Mouse (Mus musculus): ENCODE measurements around the gene Mlxipl. TPM values are rescaled to one million over a fixed set of nuclear protein-coding genes. Genes with fewer than 3 reads are reported as not detected.

The Mlxipl gene
- polyA plus RNA-seq, 1 experiment from 2014 or later: 9.6 TPM

GRCm38 (mm10) chr5:135080539-135080938, 9.2 kb upstream of the Mlxipl start:
- Histone ChIP-seq H3K9ac (no peak overlapping the region), H3K4me2 (no peak overlapping the region), H3K4me3 (replicated peaks) (no peak overlapping the region), H3K27me3 (peaks cover 33% of the 10 kb centered on the region), H3K4me1 (replicated peaks) (peaks cover 18% of the 10 kb centered on the region), H3K9me3 (replicated peaks) (no peaks in the 10 kb centered on the region), H3K27ac (replicated peaks) (no peak overlapping the region), H3K36me3 (replicated peaks) (no peaks in the 10 kb centered on the region)
- no peak for ATAC-seq (ENCODE audit: insufficient read depth)
- 64% methylated on average over 5 of the region's 5 CpGs for WGBS (ENCODE audit: insufficient replicate concordance)

- ATAC-seq (ENCODE audit: insufficient read depth): no peak
- Histone ChIP-seq H3K4me1 (replicated peaks) (no peaks in the 10 kb centered on the region), H3K4me2 (no peak overlapping the region), H3K9ac (no peak overlapping the region), H3K27ac (replicated peaks) (no peak overlapping the region), H3K36me3 (replicated peaks) (no peaks in the 10 kb centered on the region), H3K27me3 (peaks cover 59% of the 10 kb centered on the region), H3K9me3 (replicated peaks) (no peaks in the 10 kb centered on the region), H3K4me3 (replicated peaks) (no peak overlapping the region)
- WGBS (ENCODE audit: insufficient replicate concordance): 44% methylated on average over 4 of the region's 4 CpGs
Observed at GRCm38 (mm10) chr5:135086871-135087270, 2.8 kb upstream of the Mlxipl start.

DNA sequence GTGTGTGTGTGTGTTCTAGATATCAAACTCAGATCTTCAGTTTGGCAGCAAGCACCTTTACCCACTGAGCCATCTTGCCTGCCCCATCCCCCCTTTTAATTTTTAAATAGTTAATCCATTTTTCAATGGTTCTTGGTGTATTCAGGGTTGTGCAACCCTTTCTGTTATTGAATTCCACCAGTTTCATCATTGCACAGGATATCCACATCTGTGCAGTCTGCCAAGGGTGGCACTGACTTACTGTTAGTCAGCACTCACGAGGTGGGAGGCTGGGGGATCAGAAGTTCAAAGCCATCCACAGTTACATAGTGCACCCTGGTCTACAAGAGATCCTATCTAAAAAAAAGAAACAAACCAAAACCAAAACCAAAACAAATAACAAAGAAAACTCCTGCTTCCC, 11.3 kb downstream of the Mlxipl start:
- no peaks in the 10 kb centered on the region for H3K9me3 ChIP-seq (replicated peaks)
- no peaks in the 10 kb centered on the region for H3K36me3 ChIP-seq (replicated peaks)
- H3K9ac ChIP-seq: no peak overlapping the region
- no peak overlapping the region for H3K4me3 ChIP-seq (replicated peaks)
- peaks cover 17% of the 10 kb centered on the region for H3K27me3 ChIP-seq
- no peak overlapping the region for H3K4me2 ChIP-seq
- H3K27ac ChIP-seq (replicated peaks): no peak overlapping the region
- 23% methylated on average over 1 of the region's 1 CpGs for WGBS (ENCODE audit: insufficient replicate concordance)
- H3K4me1 ChIP-seq (replicated peaks): no peaks in the 10 kb centered on the region
- no peak for ATAC-seq (ENCODE audit: insufficient read depth)

- Histone ChIP-seq H3K27me3 (peaks cover 48% of the 10 kb centered on the region), H3K27ac (replicated peaks) (no peak overlapping the region), H3K9me3 (replicated peaks) (no peaks in the 10 kb centered on the region), H3K36me3 (replicated peaks) (no peaks in the 10 kb centered on the region), H3K4me1 (replicated peaks) (peaks cover 11% of the 10 kb centered on the region; the same call in 1 of the 2 replicates), H3K4me2 (no peak overlapping the region), H3K4me3 (replicated peaks) (no peak overlapping the region), H3K9ac (no peak overlapping the region)
- no peak for ATAC-seq (ENCODE audit: insufficient read depth)
- 51% methylated on average over 11 of the region's 11 CpGs for WGBS (ENCODE audit: insufficient replicate concordance)
Observed at GRCm38 (mm10) chr5:135103999-135104660, 14.4 kb downstream of the Mlxipl start.

GRCm38 (mm10) chr5:135106758-135107256, 17.1 kb downstream of the Mlxipl start:
- under 1% methylated on average over 48 of the region's 48 CpGs for WGBS (ENCODE audit: insufficient replicate concordance)
- Histone ChIP-seq H3K27me3 (peaks cover 73% of the 10 kb centered on the region), H3K4me3 (replicated peaks) (peak overlapping the region; percentile 52), H3K4me2 (peak overlapping the region; percentile 67), H3K4me1 (replicated peaks) (peaks cover 18% of the 10 kb centered on the region; the same call in 1 of the 2 replicates), H3K36me3 (replicated peaks) (no peaks in the 10 kb centered on the region), H3K27ac (replicated peaks) (peak overlapping the region; percentile 38; the same call in 1 of the 2 replicates), H3K9ac (peak overlapping the region; percentile 40; the same call in 1 of the 2 replicates), H3K9me3 (replicated peaks) (no peaks in the 10 kb centered on the region)
- ATAC-seq (ENCODE audit: insufficient read depth): peak; percentile 58

DNA sequence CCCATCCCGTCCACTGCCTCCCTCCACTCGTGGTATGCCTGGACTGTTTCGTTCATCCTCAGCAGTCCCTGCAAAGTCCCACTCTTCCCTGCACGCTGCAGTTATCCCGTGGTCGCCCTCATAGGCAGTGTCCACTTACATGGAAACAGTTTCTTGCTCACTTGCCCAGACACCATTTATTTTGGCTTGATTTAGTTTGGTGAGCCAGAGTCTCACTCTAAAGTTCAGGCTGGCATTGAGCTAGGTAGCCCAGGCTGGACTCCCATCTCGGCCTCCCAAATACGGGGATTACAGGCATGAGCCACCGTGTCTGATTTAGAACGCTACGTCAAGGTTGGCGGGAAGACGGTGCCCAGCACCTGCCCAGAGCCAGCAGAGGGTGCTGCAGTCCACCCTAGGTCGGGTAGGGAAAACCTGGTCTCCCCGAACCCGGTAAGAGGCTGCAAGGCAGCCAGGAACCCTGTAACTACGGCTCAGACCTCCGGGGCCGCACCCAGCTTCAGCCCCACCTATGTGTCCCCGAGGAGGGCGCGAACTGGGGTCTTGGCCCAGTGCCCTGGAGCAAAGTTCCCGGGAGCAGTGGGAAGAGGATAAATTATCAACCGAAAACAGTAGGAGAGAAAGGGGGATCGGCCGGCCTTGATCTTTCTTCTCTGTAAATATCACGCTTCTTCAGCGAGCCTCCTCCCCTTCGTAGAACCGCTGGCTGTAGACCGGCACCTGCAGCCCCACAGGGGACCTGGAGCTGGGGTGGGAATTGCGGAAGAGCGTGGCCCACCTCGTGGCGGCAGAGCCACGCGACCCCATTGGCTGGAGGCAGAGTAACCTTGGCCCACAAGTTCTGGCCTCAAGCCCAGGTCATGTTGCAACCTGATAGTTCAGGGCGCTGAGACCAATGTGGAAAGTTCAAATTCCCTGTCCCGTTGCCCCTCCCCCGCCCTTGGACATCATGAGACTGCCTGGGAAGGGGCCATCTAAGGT, 18.1 kb downstream of the Mlxipl start:
- peak; percentile 75 for ATAC-seq (ENCODE audit: insufficient read depth)
- Histone ChIP-seq H3K27ac (replicated peaks) (peak overlapping the region; percentile 60), H3K4me2 (peak overlapping the region; percentile 67), H3K27me3 (peaks cover 73% of the 10 kb centered on the region), H3K4me3 (replicated peaks) (peak overlapping the region; percentile 52), H3K9ac (peak overlapping the region; percentile 40; the same call in 1 of the 2 replicates), H3K9me3 (replicated peaks) (no peaks in the 10 kb centered on the region), H3K4me1 (replicated peaks) (peaks cover 18% of the 10 kb centered on the region; the same call in 1 of the 2 replicates), H3K36me3 (replicated peaks) (no peaks in the 10 kb centered on the region)
- WGBS (ENCODE audit: insufficient replicate concordance): 8% methylated on average over 40 of the region's 40 CpGs

- 44% methylated on average over 6 of the region's 6 CpGs for WGBS (ENCODE audit: insufficient replicate concordance)
- Histone ChIP-seq H3K27ac (replicated peaks) (no peak overlapping the region), H3K9me3 (replicated peaks) (no peaks in the 10 kb centered on the region), H3K4me3 (replicated peaks) (no peak overlapping the region), H3K9ac (no peak overlapping the region), H3K4me1 (replicated peaks) (peaks cover 18% of the 10 kb centered on the region; the same call in 1 of the 2 replicates), H3K4me2 (peak overlapping the region; percentile 43; the same call in 1 of the 2 replicates), H3K27me3 (peaks cover 78% of the 10 kb centered on the region), H3K36me3 (replicated peaks) (no peaks in the 10 kb centered on the region)
- no peak for ATAC-seq (ENCODE audit: insufficient read depth)
Observed at GRCm38 (mm10) chr5:135109017-135109416, 19.3 kb downstream of the Mlxipl start.

DNA sequence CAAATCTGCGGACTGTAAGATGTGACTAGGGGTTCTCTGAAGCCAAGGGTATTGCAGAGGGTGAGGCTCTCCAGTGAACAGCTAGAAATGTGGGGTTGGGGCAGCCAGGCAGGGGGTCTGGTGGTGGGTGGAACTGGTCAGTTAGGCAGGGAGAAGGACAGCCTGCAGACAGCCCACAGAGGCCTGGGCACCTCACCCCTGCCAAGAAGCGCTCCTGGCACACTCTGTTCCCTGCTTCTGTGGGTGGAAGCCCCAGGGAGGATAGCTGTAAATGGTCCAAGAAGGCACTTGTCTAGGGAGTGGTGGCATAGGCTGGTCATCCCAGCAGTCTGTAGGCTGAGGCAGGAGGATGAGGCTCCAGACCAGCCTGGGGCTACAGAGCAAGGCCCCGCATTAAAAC, 19.7 kb downstream of the Mlxipl start:
- Histone ChIP-seq H3K36me3 (replicated peaks) (no peaks in the 10 kb centered on the region), H3K27me3 (peaks cover 75% of the 10 kb centered on the region), H3K9ac (no peak overlapping the region), H3K9me3 (replicated peaks) (no peaks in the 10 kb centered on the region), H3K27ac (replicated peaks) (no peak overlapping the region), H3K4me1 (replicated peaks) (peaks cover 18% of the 10 kb centered on the region; the same call in 1 of the 2 replicates), H3K4me2 (no peak overlapping the region), H3K4me3 (replicated peaks) (no peak overlapping the region)
- WGBS (ENCODE audit: insufficient replicate concordance): 60% methylated on average over 3 of the region's 3 CpGs
- ATAC-seq (ENCODE audit: insufficient read depth): no peak

DNA sequence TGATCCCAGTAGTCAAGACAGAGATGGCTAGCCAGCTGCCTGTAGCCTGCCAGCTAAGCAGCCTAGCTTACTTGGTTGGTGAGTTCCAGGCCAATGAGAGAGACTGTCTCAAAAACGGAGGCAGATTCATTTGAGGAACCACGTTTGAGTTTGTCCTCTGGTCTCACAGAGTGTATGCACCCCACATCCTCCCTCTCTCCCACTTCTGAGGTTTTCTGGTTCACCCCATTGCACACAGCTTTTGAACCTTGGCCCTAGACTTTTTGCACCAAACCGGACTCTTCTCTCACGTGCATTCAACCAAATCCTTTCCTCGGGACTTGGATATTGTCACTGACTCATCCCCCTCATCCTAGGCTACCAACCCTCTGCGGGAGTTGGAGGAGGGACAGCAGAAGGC, 20.3 kb downstream of the Mlxipl start:
- H3K36me3 ChIP-seq (replicated peaks): no peaks in the 10 kb centered on the region
- no peak overlapping the region for H3K9ac ChIP-seq
- no peak overlapping the region for H3K27ac ChIP-seq (replicated peaks)
- H3K4me1 ChIP-seq (replicated peaks): peaks cover 18% of the 10 kb centered on the region; the same call in 1 of the 2 replicates
- H3K27me3 ChIP-seq: peaks cover 71% of the 10 kb centered on the region
- whole genome bisulfite sequencing (ENCODE audit: insufficient replicate concordance): 45% methylated on average over 6 of the region's 6 CpGs
- H3K9me3 ChIP-seq (replicated peaks): no peaks in the 10 kb centered on the region
- no peak overlapping the region for H3K4me2 ChIP-seq
- no peak overlapping the region for H3K4me3 ChIP-seq (replicated peaks)
- ATAC-seq (ENCODE audit: insufficient read depth): no peak

DNA sequence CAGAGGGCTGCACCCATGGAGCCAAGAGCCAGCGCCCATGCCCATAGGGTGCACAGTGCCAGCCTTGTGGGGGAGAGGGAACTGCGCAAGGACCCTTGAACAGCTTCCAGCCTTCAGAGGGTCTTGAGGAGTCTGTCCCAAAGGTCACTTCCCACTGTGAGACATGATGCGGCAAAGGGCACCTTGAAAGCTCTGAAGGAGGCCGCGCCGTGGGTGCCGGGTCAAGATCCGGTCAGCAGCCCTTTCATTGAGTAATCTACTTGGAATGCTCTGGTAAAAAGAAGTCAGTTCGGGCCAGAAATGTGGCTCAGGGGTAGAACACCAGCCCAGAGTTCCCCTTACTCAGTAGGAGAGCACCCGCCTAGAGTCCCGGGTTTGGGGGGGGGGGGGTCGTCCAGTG, 24.1 kb downstream of the Mlxipl start:
- H3K9me3 ChIP-seq (replicated peaks): no peaks in the 10 kb centered on the region
- WGBS (ENCODE audit: insufficient replicate concordance): 73% methylated on average over 12 of the region's 12 CpGs
- H3K36me3 ChIP-seq (replicated peaks): no peaks in the 10 kb centered on the region
- no peak for ATAC-seq (ENCODE audit: insufficient read depth)
- H3K9ac ChIP-seq: no peak overlapping the region
- H3K4me2 ChIP-seq: no peak overlapping the region
- H3K27me3 ChIP-seq: peaks cover 33% of the 10 kb centered on the region
- H3K4me1 ChIP-seq (replicated peaks): peaks cover 13% of the 10 kb centered on the region; the same call in 1 of the 2 replicates
- H3K27ac ChIP-seq (replicated peaks): no peak overlapping the region
- no peak overlapping the region for H3K4me3 ChIP-seq (replicated peaks)

DNA sequence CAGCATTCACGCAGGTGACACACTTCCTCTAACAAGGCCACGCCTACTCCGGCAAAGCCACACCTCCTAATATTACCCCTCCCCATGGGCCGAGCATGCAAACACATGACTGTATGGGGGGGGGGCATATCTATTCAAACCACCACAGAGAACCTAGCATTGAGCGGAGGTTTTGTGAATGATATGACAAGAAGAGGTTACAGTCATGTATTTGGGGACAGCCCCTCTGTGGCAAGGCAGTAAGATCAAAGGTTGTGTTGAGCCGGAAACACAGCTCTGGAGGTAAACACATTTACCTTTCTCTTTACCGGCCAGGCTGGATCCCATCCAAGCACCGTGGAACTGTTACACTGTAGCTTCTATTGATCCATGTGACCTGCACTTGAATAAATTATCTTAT, 25.6 kb downstream of the Mlxipl start:
- H3K27me3 ChIP-seq: peaks cover 18% of the 10 kb centered on the region
- H3K36me3 ChIP-seq (replicated peaks): no peaks in the 10 kb centered on the region
- no peak overlapping the region for H3K9ac ChIP-seq
- H3K4me2 ChIP-seq: no peak overlapping the region
- H3K4me3 ChIP-seq (replicated peaks): no peak overlapping the region
- H3K9me3 ChIP-seq (replicated peaks): no peaks in the 10 kb centered on the region
- H3K4me1 ChIP-seq (replicated peaks): peaks cover 8% of the 10 kb centered on the region; the same call in 1 of the 2 replicates
- 48% methylated on average over 8 of the region's 8 CpGs for WGBS (ENCODE audit: insufficient replicate concordance)
- ATAC-seq (ENCODE audit: insufficient read depth): peak; percentile 36
- no peak overlapping the region; the same call in 1 of the 2 replicates for H3K27ac ChIP-seq (replicated peaks)
